Mouse (Mus musculus): ENCODE results near the gene Vmn1r172.
"Not testable (repeated sequence)": the region's sequence is repeated elsewhere in the genome, so short reads cannot be mapped to it uniquely, and the experiment has no call there.

- TF ChIP-seq CTCF, EP300 (IDR thresholded peaks at IDR 0.05; ENCODE audit: low read depth): not testable (repeated sequence)
These were observed 42.3 kb downstream of the Vmn1r172 start, which contains the start of gene Vmn1r173 for GRCm38 (mm10) chr7:23700403-23700802.

Data from liver, postnatal 0 days (tissue).